Mouse (Mus musculus) hindbrain, embryonic 10.5 days (tissue): ENCODE data around the gene Itgal. TPM values are rescaled to one million over a fixed set of nuclear protein-coding genes. Genes with fewer than 3 reads are reported as not detected.
"Not testable (repeated sequence)": the region's sequence is repeated elsewhere in the genome, so short reads cannot be mapped to it uniquely, and the experiment has no call there.

ENCODE experiments used
- DNase-seq: peaks from one replicate; pipeline ENCODE4 v3.0.0-alpha.2; 2017; ENCODE audit warnings: low spot score
- H3K27ac ChIP-seq: fragments of 300-500 bp; sonication (generic); 2 replicates; pipeline ENCODE4 v1.5.1; 2016; ENCODE audit warnings: mild to moderate bottlenecking, moderate library complexity
- H3K27me3 ChIP-seq: fragments of 300-500 bp; sonication (generic); 2 replicates; pipeline ENCODE4 v1.6.1; 2016; ENCODE audit warnings: mild to moderate bottlenecking; ENCODE audit not compliant: poor library complexity, insufficient read depth, severe bottlenecking
- H3K36me3 ChIP-seq: fragments of 300-500 bp; sonication (generic); 2 replicates; pipeline ENCODE4 v1.6.1; 2016; ENCODE audit warnings: mild to moderate bottlenecking, moderate library complexity
- H3K4me1 ChIP-seq: fragments of 300-500 bp; sonication (generic); replicated peaks from 2 replicates; pipeline ENCODE4 v1.6.1; 2016; ENCODE audit warnings: mild to moderate bottlenecking
- H3K4me3 ChIP-seq: fragments of 300-500 bp; sonication (generic); 2 replicates; pipeline ENCODE4 v1.5.1; 2016; ENCODE audit warnings: mild to moderate bottlenecking, moderate library complexity
- H3K9me3 ChIP-seq: fragments of 300-500 bp; sonication (generic); 2 replicates; pipeline ENCODE4 v1.6.1; 2016; ENCODE audit warnings: mild to moderate bottlenecking, moderate library complexity
- WGBS: fragments of 180-500 bp; shearing (Covaris S2); methylation state at CpG from one replicate; pipeline ENCODE4 v1.1.7; 2016; 5-methylcytosine and 5-hydroxymethylcytosine counted together
- polyA plus RNA-seq: library from polyadenylated mRNA; unstranded; fragments of >200 nt; fragmentation: Nextera tagmentation; extraction: Ambion mirVana; gene quantifications from 2 replicates; pipeline ENCODE4 v1.2.1, GENCODE M21; 2016

The Itgal gene
- polyA plus RNA-seq: 0.68 and 0.98 TPM in 2 replicates

DNA sequence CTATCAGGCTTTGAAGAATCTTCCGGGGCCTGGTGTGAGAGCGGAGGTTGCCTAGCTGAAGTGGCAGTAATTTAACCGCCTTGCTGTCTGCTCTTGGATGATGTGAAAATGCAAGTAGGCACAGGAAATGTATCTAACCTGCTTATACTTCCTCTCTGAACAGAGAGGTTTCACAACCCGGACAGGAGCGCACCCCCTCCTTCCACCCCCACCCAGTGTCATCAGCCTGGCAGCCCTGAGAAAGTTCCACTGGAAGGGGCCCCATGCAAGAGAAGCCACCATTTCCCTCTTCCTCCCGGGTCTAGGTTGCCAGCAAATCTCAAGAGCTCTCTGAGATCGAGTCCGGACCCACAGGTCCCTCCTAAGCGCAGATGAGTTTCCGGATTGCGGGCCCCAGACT is at the start of gene Itgal:
Gene Itgal, plus strand, starts transcription at position 163 of the 400 bp plus-strand sequence.
- 84% methylated on average over 11 of the region's 11 CpGs for WGBS
- H3K9me3 ChIP-seq: no peaks in the 10 kb centered on the region
- no peaks in the 10 kb centered on the region for H3K4me1 ChIP-seq
- no peak within 1 kb of the TSS for H3K27ac ChIP-seq
- H3K4me3 ChIP-seq: no peak within 1 kb of the TSS
- DNase-seq: no peak
- no peaks in the 10 kb centered on the region for H3K27me3 ChIP-seq
- no peaks in the 10 kb centered on the region for H3K36me3 ChIP-seq

DNA sequence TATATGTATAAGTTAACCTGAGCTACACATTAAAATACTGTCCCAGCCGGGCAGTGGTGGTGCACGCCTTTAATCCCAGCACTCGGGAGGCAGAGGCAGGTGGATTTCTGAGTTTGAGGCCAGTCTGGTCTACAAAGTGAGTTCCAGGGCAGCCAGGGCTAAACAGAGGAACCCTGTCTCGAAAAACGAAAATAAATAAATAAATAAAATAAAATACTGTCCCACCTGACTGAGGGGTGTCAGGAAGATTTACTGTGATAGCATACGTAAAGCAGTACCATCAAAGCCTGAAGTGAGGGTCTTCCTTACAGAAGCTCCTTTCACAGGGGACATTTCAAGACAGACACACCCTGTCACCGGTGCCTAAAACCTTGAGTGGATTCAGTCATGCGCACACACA is 45.5 kb upstream of the Itgal start:
- WGBS: 92% methylated on average over 8 of the region's 8 CpGs
- H3K27ac ChIP-seq, DNase-seq, H3K27me3 ChIP-seq, H3K9me3 ChIP-seq, H3K4me3 ChIP-seq: not testable (repeated sequence)
- Histone ChIP-seq H3K36me3 (peaks cover 62% of the 10 kb centered on the region), H3K4me1 (peaks cover 29% of the 10 kb centered on the region)

DNA sequence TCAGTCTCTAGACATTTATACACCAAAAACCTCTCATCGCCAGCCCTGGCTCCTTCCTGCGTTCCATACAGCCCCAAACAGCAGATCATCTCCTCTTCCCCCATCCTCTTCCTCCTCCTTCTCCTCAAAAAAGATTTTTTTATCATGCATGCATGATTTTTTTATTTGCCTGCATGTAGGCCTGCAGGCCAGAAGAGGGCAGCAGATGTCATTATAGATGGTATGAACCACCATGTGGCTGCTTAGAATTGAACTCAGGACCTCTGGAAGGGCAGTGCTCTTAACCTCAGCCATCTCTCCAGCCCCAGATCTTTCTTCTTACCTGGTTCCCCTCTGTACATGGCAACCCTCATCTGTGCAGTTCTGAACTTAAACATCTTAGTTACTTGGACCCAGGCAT is 43.6 kb upstream of the Itgal start:
- no peaks in the 10 kb centered on the region for H3K9me3 ChIP-seq
- no peaks in the 10 kb centered on the region for H3K27me3 ChIP-seq
- peak; percentile 27 for DNase-seq
- no peak overlapping the region for H3K4me3 ChIP-seq
- no peak overlapping the region for H3K27ac ChIP-seq
- 86% methylated on average over 2 of the region's 2 CpGs for WGBS
- H3K4me1 ChIP-seq: peaks cover 16% of the 10 kb centered on the region
- peaks cover 64% of the 10 kb centered on the region for H3K36me3 ChIP-seq

DNA sequence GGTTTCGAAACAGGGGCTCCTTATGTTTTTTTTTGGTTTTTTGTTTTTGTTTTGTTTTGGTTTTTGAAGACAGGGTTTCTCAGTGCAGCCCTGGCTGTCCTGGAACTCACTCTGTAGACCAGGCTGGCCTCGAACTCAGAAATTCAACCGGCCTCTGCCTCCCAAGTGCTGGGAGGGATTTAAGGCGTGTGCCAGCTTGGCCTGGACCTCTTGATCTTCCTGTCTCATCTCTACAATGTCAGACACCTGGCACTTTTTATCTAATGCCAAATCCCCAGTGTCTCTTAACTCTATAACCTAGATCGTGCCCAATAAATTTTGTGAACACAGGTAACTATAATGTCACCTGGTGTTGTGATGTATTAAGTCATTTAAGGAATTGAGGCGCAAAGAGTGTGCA is 42.7 kb upstream of the Itgal start:
- H3K36me3 ChIP-seq: peaks cover 64% of the 10 kb centered on the region
- no peak for DNase-seq
- peaks cover 16% of the 10 kb centered on the region for H3K4me1 ChIP-seq
- H3K27ac ChIP-seq: peak overlapping the region; percentile 91
- 84% methylated on average over 6 of the region's 6 CpGs for WGBS
- no peaks in the 10 kb centered on the region for H3K9me3 ChIP-seq
- no peaks in the 10 kb centered on the region for H3K27me3 ChIP-seq
- H3K4me3 ChIP-seq: peak overlapping the region; percentile 65

DNA sequence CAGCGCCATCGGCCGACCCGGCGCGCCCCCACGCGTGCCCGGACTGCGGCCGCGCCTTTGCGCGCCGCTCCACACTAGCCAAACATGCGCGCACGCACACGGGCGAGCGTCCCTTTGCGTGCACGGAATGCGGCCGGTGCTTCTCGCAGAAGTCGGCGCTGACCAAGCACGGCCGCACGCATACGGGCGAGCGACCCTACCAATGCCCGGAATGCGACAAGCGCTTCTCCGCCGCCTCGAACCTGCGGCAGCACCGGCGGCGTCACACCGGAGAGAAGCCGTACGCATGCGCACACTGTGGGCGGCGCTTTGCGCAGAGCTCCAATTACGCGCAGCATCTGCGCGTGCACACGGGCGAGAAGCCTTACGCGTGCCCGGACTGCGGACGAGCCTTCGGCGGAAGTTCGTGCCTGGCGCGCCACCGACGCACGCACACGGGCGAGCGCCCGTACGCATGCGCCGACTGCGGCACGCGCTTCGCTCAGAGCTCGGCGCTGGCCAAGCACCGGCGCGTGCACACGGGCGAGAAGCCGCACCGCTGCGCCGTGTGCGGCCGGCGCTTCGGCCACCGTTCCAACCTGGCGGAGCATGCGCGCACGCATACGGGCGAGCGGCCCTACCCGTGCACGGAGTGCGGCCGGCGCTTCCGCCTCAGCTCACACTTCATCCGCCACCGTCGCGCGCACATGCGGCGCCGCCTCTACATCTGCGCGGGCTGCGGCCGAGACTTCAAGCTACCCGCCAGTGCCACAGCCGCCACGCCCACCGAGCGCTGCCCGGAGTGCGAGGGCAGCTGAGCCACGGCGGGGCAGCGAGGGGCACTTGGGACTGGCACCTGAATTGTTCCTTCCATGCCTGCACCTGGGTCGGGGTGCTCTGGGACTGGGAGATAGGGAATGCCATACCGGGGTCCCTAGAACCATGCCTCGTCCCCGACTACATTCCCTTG is 42.0 kb upstream of the Itgal start:
- peak overlapping the region; percentile 65 for H3K4me3 ChIP-seq
- H3K4me1 ChIP-seq: peaks cover 22% of the 10 kb centered on the region
- WGBS: 1% methylated on average over 136 of the region's 136 CpGs
- DNase-seq: peak; percentile 94
- peak overlapping the region; percentile 91 for H3K27ac ChIP-seq
- no peaks in the 10 kb centered on the region for H3K27me3 ChIP-seq
- no peaks in the 10 kb centered on the region for H3K9me3 ChIP-seq
- peaks cover 65% of the 10 kb centered on the region for H3K36me3 ChIP-seq

DNA sequence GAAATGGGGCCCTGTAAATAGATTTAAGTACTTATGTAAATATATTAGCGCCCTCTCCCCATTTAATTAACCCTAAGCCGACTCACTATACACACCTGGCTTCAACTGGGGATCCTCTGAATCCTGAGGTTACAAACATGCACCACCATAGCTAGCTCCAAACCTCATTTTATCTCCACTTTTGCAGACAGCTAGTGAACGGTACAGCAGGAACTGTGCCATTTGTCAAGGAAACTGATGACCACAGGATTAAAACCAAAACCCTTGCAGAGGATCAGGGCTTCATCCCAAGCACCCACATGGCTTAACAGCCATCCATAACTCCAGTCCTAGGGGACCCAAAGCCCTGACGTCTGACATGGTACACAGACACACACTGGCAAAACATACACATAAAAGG is 41.1 kb upstream of the Itgal start:
- no peak for DNase-seq
- Histone ChIP-seq H3K27me3 (no peaks in the 10 kb centered on the region), H3K4me1 (peaks cover 31% of the 10 kb centered on the region), H3K9me3 (no peaks in the 10 kb centered on the region), H3K27ac (peak overlapping the region; percentile 91), H3K36me3 (peaks cover 56% of the 10 kb centered on the region), H3K4me3 (peak overlapping the region; percentile 65)
- WGBS: 38% methylated on average over 4 of the region's 4 CpGs

DNA sequence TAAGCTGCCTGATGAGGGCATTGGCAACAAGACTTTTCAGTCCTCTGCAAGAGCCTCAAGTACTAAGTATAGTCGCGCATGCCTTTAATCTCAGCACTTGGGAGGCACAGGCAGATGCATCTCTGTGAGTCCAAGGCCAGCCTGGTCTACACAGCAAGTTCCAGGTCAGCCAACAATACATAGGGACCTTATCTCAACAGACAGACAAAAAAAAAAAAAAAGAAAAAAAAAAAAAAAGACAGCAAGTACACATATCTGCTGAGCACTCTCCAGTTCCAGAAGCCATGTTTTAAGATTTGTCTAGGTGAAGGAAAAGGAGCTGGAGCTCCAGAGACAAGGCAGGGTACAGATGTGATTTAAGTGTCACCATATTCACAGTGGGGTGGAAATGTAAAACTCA is 40.1 kb upstream of the Itgal start:
- Histone ChIP-seq H3K27me3 (no peaks in the 10 kb centered on the region), H3K36me3 (peaks cover 48% of the 10 kb centered on the region), H3K4me1 (peaks cover 35% of the 10 kb centered on the region), H3K4me3 (no peak overlapping the region), H3K9me3 (no peaks in the 10 kb centered on the region), H3K27ac (no peak overlapping the region)
- no peak for DNase-seq
- 87% methylated on average over 2 of the region's 2 CpGs for WGBS

DNA sequence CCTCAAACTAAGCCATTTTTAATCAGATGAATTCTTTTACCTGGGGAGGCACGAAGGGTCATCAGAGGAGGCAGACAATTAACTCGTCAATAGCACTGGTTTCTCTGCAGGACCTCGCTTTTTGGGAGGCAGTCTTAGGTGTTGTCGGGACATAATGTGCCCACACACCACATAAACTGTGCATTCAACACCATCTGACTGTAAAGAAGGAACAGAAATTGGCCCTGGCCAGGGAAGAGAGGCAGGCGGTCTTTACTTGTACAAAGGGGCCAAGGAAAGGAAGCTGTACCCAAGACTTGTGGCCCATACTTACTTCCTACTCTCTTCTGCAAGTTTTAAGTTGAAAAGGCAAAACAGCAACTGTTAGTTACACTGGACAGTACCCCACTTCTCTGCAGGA is 39.5 kb upstream of the Itgal start:
- 92% methylated on average over 5 of the region's 5 CpGs for WGBS
- peaks cover 40% of the 10 kb centered on the region for H3K4me1 ChIP-seq
- no peaks in the 10 kb centered on the region for H3K27me3 ChIP-seq
- H3K4me3 ChIP-seq: no peak overlapping the region
- no peak for DNase-seq
- H3K36me3 ChIP-seq: peaks cover 44% of the 10 kb centered on the region
- no peaks in the 10 kb centered on the region for H3K9me3 ChIP-seq
- no peak overlapping the region for H3K27ac ChIP-seq

DNA sequence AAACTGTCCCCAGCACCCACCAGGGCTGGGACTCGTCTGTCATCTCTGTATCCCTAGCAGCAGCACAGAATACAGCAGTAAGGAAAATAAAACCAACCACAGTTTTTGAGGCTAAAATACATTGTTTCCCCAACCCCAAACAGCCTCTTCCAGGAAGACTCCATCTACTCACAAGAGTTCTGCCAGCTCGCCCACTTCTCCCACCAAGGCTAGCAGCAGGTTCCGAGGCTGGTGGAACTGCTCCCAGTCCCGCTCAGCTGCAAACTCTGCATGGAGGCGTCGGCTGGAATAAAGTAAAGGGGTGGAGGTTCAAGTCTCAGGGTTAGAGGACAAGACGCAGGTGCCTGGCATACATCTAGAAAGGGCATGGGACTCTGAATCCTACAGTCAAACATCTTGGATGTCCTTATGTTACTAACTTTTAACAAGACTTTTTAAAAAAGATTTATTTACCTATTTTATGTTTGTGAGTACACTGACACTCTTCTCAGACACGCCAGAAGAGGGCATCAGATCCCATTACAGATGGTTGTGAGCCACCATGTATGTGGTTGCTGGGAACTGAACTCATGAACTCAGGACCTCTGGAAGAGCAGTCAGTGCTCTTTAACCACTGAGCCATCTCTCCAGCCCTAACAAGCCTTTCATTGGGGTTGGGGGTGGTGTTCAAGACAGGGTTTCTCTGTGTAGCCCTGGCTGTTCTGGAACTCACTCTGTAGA is 36.7 kb upstream of the Itgal start:
- DNase-seq: no peak
- Histone ChIP-seq H3K4me3 (peak overlapping the region; percentile 72), H3K36me3 (peaks cover 36% of the 10 kb centered on the region), H3K27me3 (no peaks in the 10 kb centered on the region), H3K9me3 (no peaks in the 10 kb centered on the region), H3K4me1 (peaks cover 33% of the 10 kb centered on the region), H3K27ac (peak overlapping the region; percentile 88)
- WGBS: 76% methylated on average over 8 of the region's 8 CpGs

DNA sequence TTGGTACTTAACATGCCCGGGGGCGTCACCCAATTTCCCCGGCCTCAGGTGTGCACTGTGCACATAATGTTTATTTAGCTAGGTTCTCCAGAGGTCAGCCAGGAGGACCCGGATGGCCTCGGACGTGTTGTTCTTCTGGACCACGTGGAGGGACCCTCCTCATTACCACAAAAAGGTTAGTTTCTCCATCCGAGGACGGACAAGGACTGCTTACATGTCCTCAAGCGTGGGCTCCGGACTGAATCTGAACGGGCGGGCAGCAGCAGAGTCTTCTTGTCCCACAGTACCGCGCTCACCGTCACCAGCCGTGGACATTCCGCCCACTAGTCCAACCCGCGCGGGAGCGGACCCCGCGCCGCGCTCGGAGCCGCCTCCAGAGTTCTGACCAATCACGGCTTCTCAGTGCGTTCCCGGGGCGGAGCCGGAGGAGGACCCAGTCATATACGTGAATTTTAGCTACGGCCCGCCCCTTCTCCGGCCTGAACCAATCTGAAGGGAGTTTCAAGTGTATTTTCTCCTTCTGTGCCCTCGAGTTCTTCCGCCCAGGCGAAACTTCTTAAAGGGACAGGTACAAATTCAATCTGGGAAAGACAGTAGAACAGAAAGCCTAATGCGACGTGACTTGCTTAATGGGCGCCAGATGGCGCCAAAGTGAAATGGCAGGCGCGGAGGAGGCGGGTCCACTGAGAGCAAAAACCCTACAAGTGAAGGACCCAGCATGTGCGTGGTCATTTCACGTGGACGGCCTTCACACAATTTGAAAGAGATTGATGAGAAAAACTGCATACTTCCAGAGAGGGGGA is 35.5 kb upstream of the Itgal start, which contains the start of gene Dctpp1:
Gene Dctpp1, minus strand, starts transcription at position 401 of the 803 bp plus-strand sequence.
- peaks cover 24% of the 10 kb centered on the region for H3K4me1 ChIP-seq
- no peaks in the 10 kb centered on the region for H3K27me3 ChIP-seq
- H3K4me3 ChIP-seq: peak within 1 kb of the TSS; percentile 72
- no peaks in the 10 kb centered on the region for H3K9me3 ChIP-seq
- under 1% methylated on average over 50 of the region's 50 CpGs for WGBS
- DNase-seq: peak; percentile 98
- peak within 1 kb of the TSS; percentile 88 for H3K27ac ChIP-seq
- peaks cover 34% of the 10 kb centered on the region for H3K36me3 ChIP-seq

DNA sequence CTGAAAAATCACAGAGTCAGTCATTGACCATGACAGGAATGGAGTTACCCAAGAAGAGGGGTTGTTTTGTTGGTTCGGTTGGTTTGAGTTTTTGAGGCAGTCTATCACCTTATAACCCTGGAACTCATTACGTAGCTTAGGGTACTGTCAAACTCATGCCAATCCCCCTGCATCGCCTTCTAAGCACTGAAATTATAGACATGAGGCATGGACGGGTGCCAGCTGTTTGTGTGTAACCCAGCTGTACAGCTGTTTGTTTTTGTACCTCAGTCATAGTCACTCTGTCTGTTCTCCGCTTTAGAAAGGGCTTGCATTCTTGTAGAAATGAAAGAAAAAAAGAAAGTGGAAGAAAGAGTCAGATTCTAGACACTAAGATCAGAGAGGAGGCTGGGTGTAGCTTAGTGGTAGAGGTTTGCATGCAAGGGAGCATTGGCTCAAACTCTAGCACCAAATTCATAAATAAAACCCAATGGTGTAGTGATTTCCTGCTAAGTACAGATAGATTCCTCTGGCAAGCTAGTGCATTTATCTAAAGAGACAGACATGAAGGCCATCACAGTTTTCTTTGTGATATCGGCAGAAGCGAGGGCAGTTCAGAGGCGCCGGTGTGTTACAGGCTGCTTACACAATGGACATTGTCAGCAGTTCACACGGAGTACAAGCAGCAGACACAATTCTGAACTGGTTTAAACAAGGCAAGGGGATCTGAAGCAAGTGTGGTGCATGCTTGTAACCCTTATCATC is 33.7 kb upstream of the Itgal start:
- 86% methylated on average over 10 of the region's 10 CpGs for WGBS
- Histone ChIP-seq H3K4me1 (peaks cover 24% of the 10 kb centered on the region), H3K9me3 (no peaks in the 10 kb centered on the region)

DNA sequence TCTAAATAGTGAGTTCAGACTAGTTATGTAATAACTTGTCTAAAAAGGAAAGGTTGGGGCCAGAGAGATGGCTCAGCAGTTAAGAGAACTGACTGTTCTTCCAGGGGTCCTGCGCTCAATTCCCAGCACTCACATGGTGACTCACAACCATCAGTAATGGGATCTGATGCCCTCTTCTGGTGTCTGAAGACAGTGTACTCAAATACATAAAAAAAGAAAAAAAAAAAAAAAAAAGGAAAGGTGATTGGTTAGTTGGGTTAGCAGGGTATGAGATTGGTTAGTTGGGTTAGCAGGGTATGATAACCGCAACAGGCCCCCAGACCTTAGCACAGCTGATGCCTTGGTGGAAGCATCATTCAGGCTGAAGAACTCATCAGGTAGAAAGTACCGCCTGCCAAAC is 32.5 kb upstream of the Itgal start:
- Histone ChIP-seq H3K4me3 (no peak overlapping the region), H3K27me3 (no peaks in the 10 kb centered on the region), H3K36me3 (peaks cover 9% of the 10 kb centered on the region; the same call in 1 of the 2 replicates), H3K9me3 (peaks cover 6% of the 10 kb centered on the region; the same call in 1 of the 2 replicates), H3K27ac (no peak overlapping the region), H3K4me1 (peaks cover 23% of the 10 kb centered on the region)
- WGBS: 89% methylated on average over 3 of the region's 3 CpGs
- DNase-seq: no peak

More for the DNA sequence above, 33.7 kb upstream of the Itgal start:
- peaks cover 16% of the 10 kb centered on the region for H3K36me3 ChIP-seq
- no peak for DNase-seq
- H3K4me3 ChIP-seq: no peak overlapping the region
- no peak overlapping the region for H3K27ac ChIP-seq
- no peaks in the 10 kb centered on the region for H3K27me3 ChIP-seq
